Mouse (Mus musculus) cerebellum, adult 2 months (tissue): ENCODE results near the gene Hnf4a.

Experiments
- CTCF ChIP-seq: fragments of 200-500 bp; IDR thresholded peaks from 2 replicates; pipeline ENCODE4 v1.5.1; 2011; ENCODE audit warnings: low read depth, mild to moderate bottlenecking, control low read depth, low read length, moderate library complexity, borderline replicate concordance; ENCODE audit not compliant: insufficient read depth
- POLR2A ChIP-seq: fragments of 200-500 bp; IDR thresholded peaks from 2 replicates; pipeline ENCODE4 v1.6.1; 2011; ENCODE audit warnings: low read length, control low read depth, borderline replicate concordance; ENCODE audit not compliant: insufficient read depth

GRCm38 (mm10) chr2:163609281-163609975 is 102.8 kb downstream of the Hnf4a start:
- TF ChIP-seq CTCF (no peak; the same call in 1 of the 2 replicates), POLR2A (no peak)
